Mouse (Mus musculus) frontal cortex, postnatal 14 days (tissue): ENCODE results near the gene Opcml.
A peak's percentile ranks its signal among the peaks of the same experiment; 100 is the strongest.

ENCODE experiments used
- DNase-seq, 2 experiments: peaks; one replicate each; pipeline ENCODE4 v3.0.0; 2022; ENCODE audit warnings: low spot score in 2 of 2

Gene Opcml

DNA sequence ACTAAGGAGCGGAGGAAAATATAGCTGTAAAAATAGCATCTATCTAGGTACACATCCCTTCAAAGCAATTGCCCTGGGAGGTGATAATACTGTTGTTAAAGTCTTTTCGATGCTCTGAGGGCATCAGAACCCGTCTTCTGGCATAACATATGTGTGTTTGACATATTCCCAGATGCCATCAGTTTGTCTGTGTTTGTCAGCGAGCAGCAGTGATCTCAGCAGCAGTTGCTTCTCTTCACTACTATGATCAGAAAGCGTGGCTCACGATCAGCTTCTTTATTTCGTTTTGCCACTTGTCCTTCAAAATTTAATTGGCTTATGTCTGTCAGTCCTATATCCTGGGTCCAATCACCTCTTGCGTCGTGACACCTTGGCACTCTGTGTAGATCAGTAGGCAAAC, 447.9 kb downstream of the Opcml start:
- DNase-seq: no peak

DNA sequence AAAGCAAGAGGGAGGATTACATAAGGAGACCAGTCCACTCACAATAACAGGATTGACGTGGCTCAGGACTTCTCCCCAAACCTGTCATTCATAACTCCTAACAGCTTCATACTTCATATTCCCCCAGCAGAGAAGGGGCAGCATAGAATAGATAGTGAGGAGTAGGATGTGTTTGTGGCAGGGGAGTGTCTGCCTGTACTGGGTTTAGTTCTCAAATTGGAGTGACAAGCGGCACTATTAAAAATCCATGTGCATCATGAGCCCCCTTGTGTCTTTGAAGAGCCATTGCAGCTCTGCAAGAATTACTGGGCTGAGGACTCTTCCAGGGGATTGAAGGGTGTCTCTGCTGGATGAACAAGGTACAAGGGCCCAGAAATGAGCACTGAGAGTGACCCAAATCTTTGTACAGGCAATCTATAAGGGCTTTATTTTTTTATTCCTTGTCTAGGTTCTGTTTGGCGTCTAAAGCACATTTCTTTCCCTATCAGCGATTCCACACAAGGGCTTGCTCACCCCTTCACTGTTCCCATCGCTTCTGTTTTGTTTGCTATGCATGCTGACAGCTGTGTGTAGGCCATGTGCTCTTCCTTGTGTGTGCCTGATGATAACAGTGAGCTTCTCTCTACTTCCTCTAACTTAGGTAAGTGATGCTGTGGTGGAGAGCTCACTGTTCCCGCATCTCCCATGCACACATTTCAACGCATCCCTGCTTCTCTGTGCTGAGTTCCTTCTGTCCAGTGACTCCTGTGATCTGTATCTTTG, 457.3 kb downstream of the Opcml start:
- DNase-seq: peak in 1 of 2 experiments; percentile 25

DNA sequence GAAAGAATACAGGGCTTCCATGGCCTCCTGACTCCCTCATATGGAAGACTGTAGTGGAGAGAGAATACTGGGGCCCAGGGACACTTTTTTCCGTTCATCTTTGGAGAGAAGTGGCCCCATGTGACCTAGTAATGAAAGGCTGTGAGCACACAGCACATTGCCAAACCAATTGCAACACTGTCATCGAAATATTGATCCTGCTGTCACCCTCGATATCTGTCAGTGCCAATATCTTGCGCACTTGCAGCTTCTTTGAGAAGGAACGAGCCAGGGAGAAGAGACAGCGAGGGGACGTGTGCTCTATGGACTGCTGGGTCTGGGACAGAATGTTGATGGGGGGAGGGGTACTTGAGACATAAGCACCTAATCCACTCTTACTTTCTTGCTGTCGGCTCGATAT, 460.8 kb downstream of the Opcml start:
- DNase-seq: no peak

DNA sequence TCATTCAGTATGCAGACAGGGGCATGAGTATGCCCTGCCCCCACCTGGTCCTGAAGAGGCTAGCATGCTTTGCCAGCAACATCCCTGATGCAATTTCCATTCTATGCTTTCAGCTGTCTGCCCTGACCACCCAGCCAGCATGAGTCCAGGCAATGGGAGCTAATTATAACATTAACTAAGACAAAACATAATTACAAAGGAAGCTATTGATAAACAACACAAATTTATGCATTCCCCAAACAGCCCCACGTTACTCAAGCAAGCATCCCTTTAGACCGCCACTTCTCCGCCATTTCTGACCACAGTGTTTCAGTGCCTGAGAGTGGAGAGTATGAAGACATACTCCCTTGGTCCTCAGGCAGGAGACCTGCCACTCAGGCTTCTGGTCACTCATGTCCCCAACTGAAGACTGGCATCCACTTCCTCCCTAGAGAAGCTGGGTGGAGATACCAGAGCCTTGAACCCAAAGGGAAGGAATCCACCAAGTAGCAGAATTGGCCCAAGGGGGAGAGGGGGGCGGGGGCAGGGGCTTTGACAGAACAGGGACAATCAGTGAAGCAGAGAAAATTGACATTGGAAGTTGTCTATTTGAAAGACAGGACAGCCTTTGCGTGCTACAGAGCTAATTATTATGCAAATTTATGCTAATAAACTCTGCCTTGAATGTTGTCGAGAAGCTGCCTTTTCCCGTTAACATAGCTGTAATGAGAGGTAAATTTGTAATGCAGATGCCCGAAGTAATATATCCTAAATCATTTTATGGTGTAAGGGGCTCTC, 464.7 kb downstream of the Opcml start:
- no peak for DNase-seq

DNA sequence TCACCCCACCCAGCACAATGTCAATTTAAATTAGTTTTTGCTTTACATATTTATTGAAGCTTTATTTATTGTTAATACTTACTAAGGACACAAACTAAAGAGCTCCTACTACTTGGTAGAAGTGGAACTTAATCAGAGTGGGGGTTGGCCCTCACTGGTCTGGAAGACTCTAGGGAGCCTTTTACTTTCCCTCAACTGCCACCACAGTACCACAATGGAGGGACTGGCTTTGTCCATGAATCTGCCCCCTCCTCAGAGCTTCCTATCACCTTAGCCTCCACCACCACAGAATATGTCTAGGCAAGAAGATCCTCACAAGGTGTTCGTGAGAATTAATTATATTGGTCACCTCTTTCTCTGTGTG, 465.3 kb downstream of the Opcml start:
- DNase-seq: no peak

DNA sequence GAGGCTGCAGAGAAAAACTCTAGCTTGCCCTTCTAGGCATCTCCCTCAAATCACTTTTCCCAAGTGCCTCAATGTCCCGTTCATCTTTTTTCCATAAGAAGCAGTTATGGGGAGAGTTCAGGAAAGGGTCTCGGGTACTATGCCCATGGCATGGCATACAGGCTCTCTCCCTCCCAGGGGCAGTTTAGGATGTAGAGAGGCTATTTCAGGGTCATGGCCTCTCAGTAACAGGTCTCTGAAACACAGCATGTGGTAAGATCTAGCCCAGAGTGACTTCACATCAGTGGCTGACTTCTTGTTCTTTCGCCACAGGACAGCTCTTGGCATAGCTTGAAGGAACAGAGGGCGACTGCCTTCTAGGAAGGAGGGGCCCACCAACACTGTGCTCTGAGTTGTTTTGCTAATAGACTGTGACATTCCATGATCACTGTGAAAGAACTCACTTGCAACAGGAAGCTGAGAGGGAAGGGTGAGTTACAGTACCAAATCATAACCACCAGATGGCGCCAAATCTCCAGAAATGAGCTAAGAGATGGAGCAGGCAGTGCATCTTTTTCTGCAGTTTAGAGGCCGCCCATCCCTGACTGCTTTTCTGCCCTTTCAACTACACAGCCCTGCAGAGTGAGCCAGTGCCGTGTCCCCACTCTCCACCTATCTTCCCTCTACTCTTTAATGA, 470.6 kb downstream of the Opcml start:
- peak; percentile 46 to 80 for DNase-seq

DNA sequence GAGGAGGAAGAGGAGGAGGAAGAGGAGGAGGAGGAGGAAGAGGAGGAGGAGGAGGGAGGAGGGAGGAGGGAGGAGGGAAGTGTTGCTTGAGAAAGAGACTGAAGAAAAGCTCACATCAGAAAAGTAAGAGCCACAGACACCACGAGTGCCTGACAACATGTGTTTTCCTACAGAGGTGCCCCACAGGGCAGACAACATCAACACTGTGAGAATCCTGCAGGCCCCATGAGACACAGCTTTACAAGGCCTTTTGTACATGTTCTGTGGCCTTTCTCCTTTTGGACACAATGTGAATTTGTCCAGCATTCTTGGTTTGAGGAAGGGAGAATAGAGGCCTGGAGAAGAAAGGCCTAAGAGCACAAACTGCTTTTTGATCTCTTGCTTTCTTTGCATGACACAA, 471.4 kb downstream of the Opcml start:
- DNase-seq: no peak

DNA sequence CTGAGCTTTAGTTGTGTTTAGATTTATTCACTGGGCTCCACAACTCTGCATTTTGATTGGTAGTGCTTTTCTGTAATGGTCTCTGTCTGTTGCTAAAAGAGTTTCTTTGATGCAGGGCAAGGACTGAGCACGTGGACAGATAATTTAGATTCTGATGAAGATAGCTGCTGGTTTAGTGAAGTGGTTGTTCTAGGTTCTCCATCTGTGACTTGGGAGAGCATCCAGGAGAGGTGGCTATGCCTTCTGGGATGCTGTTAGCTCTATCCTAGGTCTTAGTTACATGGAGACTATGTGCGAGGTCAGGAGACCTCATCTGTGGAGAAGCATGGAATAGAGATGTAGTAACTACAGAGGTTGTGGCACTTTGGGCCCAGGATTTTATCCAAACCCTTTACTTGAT, 472.3 kb downstream of the Opcml start:
- DNase-seq: no peak

DNA sequence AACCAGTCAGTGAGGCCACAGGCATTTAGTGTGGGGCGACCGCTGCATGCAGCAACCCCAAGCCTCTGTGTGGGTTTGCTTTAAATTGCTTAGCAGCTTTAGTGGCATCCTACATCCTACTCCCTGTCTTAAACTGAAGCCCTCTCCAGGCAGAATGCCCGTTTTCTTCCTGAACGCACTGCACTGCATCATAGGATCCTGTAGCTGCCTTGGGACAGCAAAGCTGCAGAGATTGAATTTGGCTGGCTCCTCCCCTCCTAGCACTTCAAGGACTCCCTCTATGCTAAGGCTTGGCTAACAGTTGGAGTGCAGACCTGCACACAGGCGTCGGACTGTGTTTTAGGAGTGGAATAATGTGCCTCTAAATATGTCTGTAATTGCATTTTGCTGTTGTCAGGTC, 474.2 kb downstream of the Opcml start:
- DNase-seq: no peak

DNA sequence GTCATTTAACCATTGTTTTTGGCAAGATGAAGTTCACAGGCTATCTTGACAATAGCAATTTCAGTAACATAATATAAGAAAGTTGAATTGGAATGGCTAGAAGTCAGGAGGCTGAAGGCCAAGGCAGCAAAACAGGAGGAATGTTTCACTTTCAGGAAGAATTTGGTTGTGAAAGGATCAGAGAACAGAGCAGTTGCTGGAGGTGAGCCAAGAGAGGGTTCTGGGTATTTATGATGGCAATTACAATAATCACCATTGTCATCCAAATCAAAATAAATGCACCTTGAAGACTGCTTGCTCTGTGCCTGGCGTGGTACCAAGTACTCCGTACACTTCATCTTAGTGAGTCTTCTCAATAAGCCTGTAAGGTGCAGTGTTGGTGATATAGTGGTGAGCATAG, 483.2 kb downstream of the Opcml start:
- DNase-seq: no peak

DNA sequence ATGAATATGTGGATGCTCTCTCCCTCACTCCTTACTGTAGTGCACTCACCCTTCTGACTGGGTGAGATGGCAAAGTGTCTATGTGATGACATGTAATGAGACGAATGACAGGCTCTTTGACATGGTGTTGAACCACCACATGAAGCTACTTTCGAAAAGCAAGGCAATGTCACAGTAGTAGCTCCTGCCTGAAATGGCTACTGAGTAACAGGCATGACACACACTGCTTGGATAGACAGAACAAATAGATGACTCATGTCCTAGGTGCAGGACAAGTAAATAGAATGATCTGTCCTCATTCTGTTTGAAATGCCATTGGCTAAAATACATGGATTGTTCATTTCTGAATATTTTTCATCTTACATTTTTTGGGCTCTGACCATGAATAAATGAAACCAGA, 488.0 kb downstream of the Opcml start:
- DNase-seq: no peak

DNA sequence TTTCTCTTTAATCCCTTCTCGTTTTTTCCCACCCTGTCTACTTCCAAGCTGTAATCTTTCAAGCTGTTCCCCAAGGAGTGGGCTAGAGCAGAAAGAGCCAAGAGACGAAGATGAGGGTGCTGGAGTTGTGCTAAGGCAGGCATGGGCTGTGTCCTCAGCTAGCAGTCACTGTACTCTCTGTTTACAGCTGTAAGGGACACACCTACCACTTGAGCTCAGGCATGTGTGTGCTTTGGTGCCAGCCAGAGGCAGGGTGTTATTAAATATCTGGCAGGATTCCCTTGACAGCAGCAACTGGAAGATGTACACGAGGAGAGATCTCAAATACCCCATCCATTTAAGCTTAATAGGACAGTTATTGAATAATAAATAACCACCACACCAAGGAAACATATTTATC, 490.4 kb downstream of the Opcml start:
- DNase-seq: no peak

DNA sequence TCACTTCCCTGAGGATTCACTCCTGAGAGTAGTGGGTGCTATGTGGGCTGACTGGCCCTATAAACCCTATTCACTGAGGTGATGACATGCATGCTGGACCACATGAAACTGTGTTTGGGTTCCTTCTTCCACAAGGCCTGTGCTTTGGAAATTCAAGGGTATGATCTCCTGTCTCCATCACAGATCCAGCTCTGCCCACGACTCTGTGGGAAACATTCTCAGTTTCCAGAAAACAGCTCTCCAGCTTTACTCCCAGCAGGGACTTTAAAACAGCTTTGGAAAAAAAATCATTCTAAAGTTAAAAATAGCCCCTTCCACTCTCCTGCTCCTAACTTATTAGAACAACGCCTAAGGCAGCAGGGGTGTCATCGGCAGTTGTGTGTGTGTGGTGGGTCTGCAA, 491.0 kb downstream of the Opcml start:
- DNase-seq: no peak

DNA sequence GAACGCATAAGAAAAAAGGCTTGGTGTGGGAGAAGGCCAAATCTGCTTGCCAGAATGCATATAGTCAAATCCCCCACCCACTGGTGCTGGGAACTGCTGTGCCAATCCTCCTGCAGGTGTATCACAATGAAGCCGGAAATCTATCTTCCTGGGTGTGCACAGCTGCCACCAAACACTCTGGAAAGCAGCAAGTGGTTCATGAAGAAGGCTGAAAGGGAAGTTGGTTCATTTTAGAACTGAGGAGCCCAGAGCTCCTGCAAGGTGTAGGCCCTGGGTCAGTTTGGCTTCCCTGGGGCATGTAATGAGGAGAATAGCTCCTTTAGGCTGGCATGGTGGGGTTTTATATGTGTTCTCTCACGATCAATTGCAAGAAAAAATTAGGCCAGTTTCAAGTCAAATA, 494.4 kb downstream of the Opcml start:
- DNase-seq: no peak

DNA sequence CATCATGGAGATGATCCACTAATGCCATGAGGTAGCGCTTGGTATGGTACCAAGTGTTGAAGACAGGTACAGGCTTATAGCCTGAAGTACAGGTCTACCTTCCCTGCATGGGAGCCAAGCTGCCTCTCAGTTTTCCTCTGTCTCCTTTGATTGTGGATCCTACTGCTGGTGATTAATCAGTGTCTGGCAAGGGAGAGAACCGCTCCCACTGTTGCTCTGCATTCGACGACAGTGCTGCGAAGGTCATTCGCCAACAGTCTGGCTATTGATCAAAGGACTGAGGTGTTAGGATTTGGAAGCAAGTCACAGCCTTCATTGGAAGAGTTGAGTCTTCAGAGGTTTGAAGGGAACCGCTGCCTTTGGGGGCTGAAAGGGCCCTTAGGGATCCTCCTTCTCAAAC, 495.8 kb downstream of the Opcml start:
- no peak for DNase-seq

DNA sequence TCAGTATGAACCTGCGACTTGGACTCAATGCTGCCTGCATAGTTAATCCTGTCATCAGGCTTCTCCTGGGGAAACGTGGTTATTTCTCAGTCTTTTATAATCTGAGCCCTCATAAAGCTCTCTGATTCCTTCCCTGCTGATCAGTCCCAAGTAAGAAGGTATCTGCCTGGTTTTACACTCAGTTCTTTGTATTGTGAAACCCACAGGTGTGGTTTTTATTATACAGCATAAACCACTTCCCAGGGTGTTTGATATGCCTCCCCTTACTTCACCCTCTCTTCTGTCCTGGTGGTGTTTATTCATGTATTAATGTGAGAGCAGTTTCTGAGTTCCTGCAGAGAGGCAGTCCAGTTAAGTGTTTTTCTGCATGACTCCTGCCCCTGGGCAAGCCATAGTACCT, 496.9 kb downstream of the Opcml start:
- DNase-seq: no peak

DNA sequence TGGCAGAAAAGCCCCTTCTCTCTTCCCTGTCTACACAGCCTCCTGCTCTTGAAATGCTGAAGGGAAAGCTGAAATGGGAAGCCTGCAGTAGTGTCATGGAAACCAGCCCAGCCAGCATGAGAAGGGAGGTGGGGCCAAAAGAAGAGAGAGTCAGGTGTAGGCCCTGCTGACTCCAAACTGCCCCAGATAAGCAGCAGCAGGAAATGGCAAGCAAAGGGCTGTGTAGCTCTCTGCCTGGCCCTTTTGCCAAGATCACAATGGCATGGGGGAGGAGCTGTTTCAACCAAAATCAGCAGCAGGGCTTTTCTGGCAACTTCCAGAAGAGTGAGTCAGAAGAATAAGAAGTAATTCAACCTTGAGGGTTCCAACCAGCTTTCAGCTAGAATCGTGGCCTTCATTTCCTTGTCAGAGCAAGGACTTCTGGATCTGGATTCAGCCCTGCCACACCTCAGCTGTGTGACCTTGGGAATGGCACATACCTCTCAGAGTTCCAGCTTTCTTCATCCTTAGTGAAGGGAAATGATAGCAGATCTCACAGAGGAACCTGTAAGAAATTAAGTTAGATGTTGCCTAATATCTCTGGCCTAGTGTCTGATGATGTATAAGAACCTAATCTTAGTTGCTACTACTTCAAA, 499.2 kb downstream of the Opcml start:
- DNase-seq: no peak

DNA sequence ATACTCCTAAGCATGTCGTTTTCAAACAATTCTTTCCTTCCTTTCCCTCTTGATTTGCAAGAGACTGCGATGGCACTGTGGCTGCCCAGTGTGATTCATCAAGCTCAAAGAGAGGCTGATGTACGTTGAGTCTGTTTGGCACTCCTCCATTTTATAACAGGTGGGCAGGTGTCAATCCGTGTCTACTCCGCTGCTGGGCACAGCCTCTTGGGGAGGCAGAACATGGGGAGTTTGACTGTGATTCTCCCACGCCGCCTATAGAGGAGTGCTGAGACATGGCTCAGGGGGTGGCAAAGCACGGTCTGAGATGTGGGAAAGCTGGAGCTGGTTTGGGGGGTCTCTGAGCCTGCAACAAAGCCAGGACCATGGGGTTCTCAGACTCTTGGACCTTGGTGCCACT, 513.1 kb downstream of the Opcml start:
- no peak for DNase-seq

DNA sequence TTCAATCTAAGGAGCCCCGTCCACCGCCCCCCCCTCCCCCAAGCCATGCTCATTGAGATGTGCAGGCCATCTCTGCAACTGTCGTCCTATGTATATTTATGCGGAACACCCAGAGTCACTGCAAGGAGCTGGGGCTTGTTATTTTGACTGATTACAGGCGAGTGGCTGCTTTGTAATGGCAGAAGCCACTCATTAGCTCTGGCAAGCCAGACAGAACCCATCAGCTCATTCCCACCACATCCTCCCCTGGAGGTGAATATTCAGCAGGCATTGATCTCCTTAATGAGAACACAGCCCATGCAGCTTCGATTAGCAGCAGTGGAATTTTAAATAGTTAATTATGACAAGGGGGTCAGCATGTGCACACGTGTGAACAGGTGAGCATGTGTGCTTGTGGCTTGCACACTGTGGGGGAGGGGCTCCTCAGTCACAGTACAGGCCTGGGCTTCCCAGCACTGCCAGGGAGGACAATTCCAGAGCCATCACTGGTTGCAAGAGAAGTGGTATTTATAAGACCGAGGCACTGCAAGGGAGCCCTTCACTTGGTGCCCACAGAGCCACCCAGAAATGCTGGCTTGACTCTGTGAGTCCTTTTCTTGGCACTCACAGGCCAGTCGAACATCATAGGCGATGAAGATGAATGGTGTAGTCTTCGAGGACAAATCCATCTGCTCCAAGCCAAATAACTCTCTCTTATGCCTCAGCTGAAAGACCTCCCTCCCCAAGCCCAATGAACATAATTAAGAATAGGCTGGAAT, 516.0 kb downstream of the Opcml start:
- no peak for DNase-seq

DNA sequence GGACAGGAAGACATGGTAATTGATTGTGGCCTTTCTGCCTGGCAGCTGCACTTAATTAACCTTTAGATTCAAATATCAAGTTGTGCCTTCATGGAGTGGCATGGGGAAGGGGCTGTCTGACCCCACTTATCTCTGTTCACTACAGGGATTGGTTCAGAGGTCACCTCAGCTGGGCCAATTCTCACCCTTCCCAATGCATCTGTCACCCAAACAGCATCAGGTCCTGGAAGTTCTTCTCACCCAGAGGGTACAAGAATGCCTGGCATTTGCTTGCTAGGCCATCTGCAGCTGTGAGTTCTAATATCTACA, 516.5 kb downstream of the Opcml start:
- no peak for DNase-seq

DNA sequence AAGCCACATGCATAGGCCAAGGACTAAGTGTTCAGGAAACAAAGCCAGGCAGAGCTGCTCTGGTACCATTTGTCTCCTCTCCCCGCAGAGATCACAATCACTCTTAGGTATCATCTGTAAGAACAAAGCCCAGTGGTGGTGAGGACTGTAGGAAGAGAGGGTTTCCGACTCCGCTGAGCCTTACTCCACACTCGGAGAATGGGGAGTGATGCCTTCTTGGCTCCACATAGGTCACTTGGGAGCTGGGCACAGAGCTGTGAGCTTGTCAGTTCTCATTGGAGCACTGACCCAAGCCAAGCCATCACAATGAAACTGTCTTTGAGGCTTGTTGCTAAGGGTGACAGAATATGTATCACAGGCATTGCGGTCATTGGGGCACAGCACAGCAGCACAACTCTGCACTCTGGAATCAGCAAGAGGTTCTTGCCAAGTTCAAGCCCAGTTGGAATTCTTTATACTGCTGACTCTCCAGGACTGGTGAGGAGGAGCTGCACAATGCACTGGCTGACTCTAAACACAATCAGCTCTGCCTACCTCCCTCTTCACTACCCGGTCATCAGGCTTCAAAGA, 517.0 kb downstream of the Opcml start:
- DNase-seq: no peak

DNA sequence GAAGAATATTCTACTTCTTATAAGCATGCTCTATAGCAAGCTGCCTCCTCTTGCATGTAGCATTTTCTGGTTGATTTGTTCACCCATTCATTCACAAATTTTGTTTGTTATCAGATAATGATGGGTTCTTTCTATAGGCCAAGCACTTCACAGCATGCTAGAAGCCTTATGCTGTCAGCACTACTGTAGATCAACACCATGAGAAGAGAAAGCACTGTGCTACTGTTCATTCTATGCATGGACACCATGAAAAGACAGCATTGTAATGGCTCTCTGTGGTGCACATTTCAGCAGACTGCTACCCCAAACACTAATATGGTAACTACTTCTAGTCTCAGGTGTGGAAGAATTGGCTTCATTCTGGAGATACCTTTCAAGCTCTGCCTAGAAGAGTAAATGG, 527.3 kb downstream of the Opcml start:
- no peak for DNase-seq
